Mouse (Mus musculus) intestine, embryonic 16.5 days (tissue): Measurements from ENCODE around the gene Bard1. TPM values are rescaled to one million over a fixed set of nuclear protein-coding genes. Genes with fewer than 3 reads are reported as not detected.
A peak's percentile ranks its signal among the peaks of the same experiment; 100 is the strongest.

Experiments
- ATAC-seq: fragments of 200-750 bp; cut with Nextera tagmentation; 2 replicates; pipeline ENCODE4 v1.8.0; 2017; ENCODE audit warnings: moderate TSS enrichment, moderate library complexity
- H3K27ac ChIP-seq: fragments of 300-500 bp; sonication (generic); 2 replicates; pipeline ENCODE4 v1.5.1; 2014; ENCODE audit warnings: mild to moderate bottlenecking, low read length
- H3K27me3 ChIP-seq: fragments of 300-500 bp; sonication (generic); replicated peaks from 2 replicates; pipeline ENCODE4 v1.6.1; 2014; ENCODE audit warnings: low read length, control low read depth, mixed read lengths; ENCODE audit not compliant: control insufficient read depth, insufficient read depth
- H3K36me3 ChIP-seq: fragments of 300-500 bp; sonication (generic); 2 replicates; pipeline ENCODE4 v1.6.1; 2014; ENCODE audit warnings: low read length, control low read depth; ENCODE audit not compliant: control insufficient read depth, insufficient read depth
- H3K4me1 ChIP-seq: fragments of 300-500 bp; sonication (generic); 2 replicates; pipeline ENCODE4 v1.6.1; 2014; ENCODE audit warnings: low read length, control low read depth, mixed read lengths; ENCODE audit not compliant: control insufficient read depth, insufficient read depth
- H3K4me2 ChIP-seq: fragments of 300-500 bp; sonication (generic); 2 replicates; pipeline ENCODE4 v1.6.1; 2014; ENCODE audit warnings: low read depth, low read length, control low read depth
- H3K4me3 ChIP-seq: fragments of 300-500 bp; sonication (generic); 2 replicates; pipeline ENCODE4 v1.5.1; 2014; ENCODE audit warnings: mild to moderate bottlenecking, low read length
- H3K9ac ChIP-seq: fragments of 300-500 bp; sonication (generic); 2 replicates; pipeline ENCODE4 v1.6.1; 2014; ENCODE audit warnings: low read depth, low read length
- H3K9me3 ChIP-seq: fragments of 300-500 bp; sonication (generic); 2 replicates; pipeline ENCODE4 v1.6.1; 2016; ENCODE audit warnings: low read length, control low read depth; ENCODE audit not compliant: control insufficient read depth
- WGBS: fragments of 180-500 bp; shearing (Covaris S2); extraction: QIAGEN DNeasy Blood & Tissue Kit; methylation state at CpG from one replicate; pipeline ENCODE4 v1.1.7; 2014; 5-methylcytosine and 5-hydroxymethylcytosine counted together
- polyA plus RNA-seq: library from polyadenylated mRNA; unstranded; fragments of >200 nt; fragmentation: Nextera tagmentation; extraction: Ambion mirVana; gene quantifications from 2 replicates; pipeline ENCODE4 v1.2.1, GENCODE M21; 2015

The Bard1 gene
- polyA plus RNA-seq, 1 experiment from 2014 or later, result 1.5 TPM

DNA sequence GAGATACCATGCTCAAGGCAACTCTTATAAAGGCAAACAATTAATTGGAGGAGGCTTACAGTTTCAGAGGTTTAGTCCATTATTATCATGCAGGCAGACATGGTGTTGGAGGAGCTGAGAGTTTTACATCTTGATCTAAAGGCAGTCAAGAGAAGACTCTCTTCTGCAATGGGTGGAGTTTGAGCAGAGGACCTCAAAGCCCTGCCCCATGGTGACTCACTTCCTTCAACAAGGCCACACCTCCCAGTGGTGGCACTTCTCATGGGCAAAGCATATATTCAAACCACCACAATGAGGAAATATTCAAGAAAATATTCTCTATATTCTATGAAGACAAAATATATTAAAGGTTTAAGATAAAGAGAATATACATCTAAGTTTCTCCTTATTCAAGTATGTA is 88.6 kb downstream of the Bard1 start:
- Histone ChIP-seq H3K36me3 (no peaks in the 10 kb centered on the region), H3K4me2 (no peak overlapping the region), H3K4me3 (no peak overlapping the region), H3K27me3 (no peaks in the 10 kb centered on the region), H3K9ac (no peak overlapping the region), H3K9me3 (no peaks in the 10 kb centered on the region), H3K27ac (no peak overlapping the region), H3K4me1 (no peaks in the 10 kb centered on the region)
- no peak for ATAC-seq

DNA sequence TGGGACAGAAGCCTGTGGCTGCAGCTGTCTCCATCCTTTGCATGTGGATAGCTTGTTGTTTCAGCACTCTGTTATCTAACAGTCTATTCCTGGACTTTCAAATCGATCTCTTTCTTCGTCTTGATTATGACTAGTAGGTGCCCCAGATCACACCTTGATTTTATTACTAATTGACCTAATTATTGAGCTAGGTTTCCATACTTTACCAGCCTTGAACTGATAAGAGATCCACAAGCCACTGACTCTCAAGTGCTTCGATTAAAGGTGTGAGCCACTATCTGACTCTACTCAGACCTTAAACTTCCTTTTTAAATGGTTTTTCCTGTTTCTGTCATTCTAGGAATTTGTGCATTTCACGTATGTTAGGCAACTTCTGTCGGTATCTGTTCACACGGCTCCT is 96.9 kb downstream of the Bard1 start:
- Histone ChIP-seq H3K36me3 (no peaks in the 10 kb centered on the region), H3K27ac (no peak overlapping the region), H3K4me1 (no peaks in the 10 kb centered on the region), H3K27me3 (no peaks in the 10 kb centered on the region), H3K4me3 (no peak overlapping the region), H3K9me3 (no peaks in the 10 kb centered on the region), H3K4me2 (no peak overlapping the region), H3K9ac (no peak overlapping the region)
- 71% methylated on average over 6 of the region's 6 CpGs for WGBS
- peak; percentile 85 for ATAC-seq

DNA sequence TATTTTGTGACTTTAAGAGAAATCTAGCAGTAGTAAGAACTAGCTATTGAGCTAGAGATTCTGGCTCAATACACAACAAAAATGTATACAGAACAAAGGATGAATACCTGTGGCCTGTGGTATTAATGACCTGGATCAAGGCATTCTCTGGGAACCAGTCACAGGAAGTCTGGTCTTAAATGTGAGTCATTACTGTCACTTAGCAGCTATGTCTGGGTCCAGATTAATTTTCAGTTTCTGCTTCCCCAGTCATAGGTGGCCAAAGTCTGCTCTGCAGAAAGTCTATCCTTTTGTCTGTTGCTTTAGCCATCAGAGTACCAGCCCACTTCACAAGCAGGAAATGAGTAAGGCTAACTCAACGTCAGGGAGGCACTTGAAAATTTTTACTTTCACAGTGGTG is 98.8 kb downstream of the Bard1 start:
- no peak overlapping the region for H3K9ac ChIP-seq
- 49% methylated on average over 1 of the region's 1 CpGs for WGBS
- no peak for ATAC-seq
- no peaks in the 10 kb centered on the region for H3K27me3 ChIP-seq
- no peak overlapping the region for H3K27ac ChIP-seq
- no peaks in the 10 kb centered on the region for H3K4me1 ChIP-seq
- no peak overlapping the region for H3K4me2 ChIP-seq
- H3K4me3 ChIP-seq, result no peak overlapping the region
- no peaks in the 10 kb centered on the region for H3K9me3 ChIP-seq
- H3K36me3 ChIP-seq, result no peaks in the 10 kb centered on the region

DNA sequence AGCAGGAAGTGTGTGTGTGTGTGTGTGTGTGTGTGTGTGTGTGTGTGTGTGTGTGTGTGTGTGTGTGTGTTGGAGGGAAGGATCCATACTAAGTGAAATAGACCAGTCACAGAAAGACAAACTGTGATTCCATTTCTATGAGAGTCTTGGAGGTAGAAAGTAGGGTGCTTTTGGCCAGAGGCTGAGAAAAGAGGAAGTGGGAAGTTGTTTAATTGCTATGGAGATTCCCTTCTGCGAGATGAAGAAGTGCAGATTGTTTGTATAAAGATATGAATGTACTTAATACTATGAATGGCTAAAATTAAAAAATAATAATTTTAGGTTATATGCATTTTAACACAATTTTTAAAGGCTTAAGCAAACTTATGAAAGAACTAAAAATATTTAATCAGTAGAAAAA is 99.2 kb downstream of the Bard1 start:
- no peak overlapping the region for H3K27ac ChIP-seq
- no peaks in the 10 kb centered on the region for H3K27me3 ChIP-seq
- no peak overlapping the region for H3K4me3 ChIP-seq
- no peaks in the 10 kb centered on the region for H3K9me3 ChIP-seq
- H3K9ac ChIP-seq, result no peak overlapping the region
- no peak for ATAC-seq
- H3K4me2 ChIP-seq, result no peak overlapping the region
- H3K36me3 ChIP-seq, result no peaks in the 10 kb centered on the region
- H3K4me1 ChIP-seq, result no peaks in the 10 kb centered on the region
- WGBS, result 55% methylated on average over 1 of the region's 1 CpGs

DNA sequence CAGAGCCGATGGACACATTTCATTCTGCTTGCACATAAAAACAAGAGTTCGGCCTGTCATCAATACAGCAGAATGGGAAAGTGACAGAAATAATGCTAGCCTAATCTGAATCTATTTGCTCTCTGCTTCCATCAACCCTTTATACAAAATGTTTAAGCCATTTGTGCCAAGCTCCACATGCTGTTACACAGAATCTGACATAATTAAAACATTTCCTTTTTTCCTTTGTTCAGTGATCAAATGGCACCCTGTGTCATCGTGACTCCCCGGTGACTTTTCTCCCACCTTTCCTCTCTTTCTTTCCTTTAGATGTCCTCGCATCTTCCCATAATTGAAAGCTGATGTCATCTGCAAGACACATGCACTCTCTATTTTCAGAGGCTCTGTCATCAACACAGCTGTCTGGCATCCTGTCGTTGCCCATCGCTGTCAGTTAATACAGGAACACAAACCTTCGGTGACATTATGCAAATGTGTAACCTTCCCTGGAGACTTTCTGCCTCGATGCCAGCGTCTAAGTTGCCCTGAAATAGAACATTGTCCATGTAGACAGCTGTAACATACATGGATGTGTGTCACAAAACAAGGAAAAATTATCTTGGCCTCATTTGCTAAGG is 105.5 kb downstream of the Bard1 start:
- 76% methylated on average over 10 of the region's 10 CpGs for WGBS
- H3K4me1 ChIP-seq, result no peaks in the 10 kb centered on the region
- H3K4me3 ChIP-seq, result no peak overlapping the region
- H3K9ac ChIP-seq, result no peak overlapping the region
- H3K9me3 ChIP-seq, result no peaks in the 10 kb centered on the region
- no peak for ATAC-seq
- no peaks in the 10 kb centered on the region for H3K36me3 ChIP-seq
- no peak overlapping the region for H3K27ac ChIP-seq
- H3K27me3 ChIP-seq, result no peaks in the 10 kb centered on the region
- H3K4me2 ChIP-seq, result no peak overlapping the region

DNA sequence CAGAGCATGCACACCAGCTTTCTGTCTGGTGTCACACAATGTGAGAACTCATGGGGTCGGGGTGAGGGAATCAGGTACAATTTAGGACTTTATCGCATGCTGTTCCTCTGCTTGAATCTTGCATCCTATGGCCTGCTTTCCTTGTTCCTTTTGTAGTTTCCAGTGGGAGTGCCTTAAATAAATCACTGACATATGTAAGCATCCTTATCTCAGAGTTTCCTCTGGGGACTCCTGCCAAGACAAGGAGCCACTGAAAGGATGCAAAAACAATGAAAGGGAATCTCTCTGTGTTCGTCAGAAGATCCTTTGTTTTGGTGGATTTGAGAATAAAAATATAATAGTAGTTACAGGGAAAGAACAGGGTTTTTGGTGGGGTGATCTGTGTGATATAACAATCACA is 106.2 kb downstream of the Bard1 start:
- 64% methylated on average over 3 of the region's 3 CpGs for WGBS
- H3K27me3 ChIP-seq, result no peaks in the 10 kb centered on the region
- no peak for ATAC-seq
- H3K4me1 ChIP-seq, result no peaks in the 10 kb centered on the region
- no peaks in the 10 kb centered on the region for H3K36me3 ChIP-seq
- H3K4me3 ChIP-seq, result no peak overlapping the region
- no peak overlapping the region for H3K27ac ChIP-seq
- no peaks in the 10 kb centered on the region for H3K9me3 ChIP-seq
- no peak overlapping the region for H3K9ac ChIP-seq
- H3K4me2 ChIP-seq, result no peak overlapping the region
